Comparison of ENCODE assay signal across 20 mouse cellular contexts in the genomic region with DNA sequence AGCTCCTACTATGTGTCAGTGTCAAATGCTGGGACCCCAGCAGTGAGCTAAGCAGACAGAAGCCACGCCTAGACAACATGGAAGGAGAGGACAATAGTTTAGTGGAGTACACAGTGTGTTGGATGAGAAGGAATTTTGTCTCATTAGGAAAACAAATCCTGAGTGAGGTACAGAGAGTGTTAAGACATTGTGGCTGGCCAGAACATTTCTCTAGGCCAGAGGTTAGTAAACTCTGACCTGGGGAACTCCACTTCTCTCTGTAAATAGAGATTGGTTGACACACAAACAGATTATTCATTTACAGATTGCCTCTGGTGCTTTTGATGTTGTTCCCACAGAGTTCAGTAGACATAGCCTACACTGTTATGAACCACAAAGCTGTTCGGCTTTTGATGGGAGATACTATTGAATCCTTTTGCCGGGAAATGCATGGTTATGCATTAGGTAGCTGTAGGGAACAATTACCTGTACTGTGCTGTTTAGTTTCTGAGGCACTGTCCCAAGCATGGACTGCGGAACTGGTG. TPM values are rescaled to one million over a fixed set of nuclear protein-coding genes. Genes with fewer than 3 reads are reported as not detected.
DNase-seq lines count a peak whose midpoint lies in the region; ATAC-seq and TF ChIP-seq lines count a peak whose summit lies in the region.
"Had no signal": no experiment of that assay in that cellular context is flagged by ENCODE, and none has a peak within 500 bp of the region (broad histone marks: within the 10 kb centered on the region; RNA-seq: fewer than 3 reads in every experiment).

No protein-coding gene starts in this region.

- peak overlapping the region; percentile 57 for H3K27ac ChIP-seq in liver, adult 2 months (replicated peaks; ENCODE audit: insufficient read depth, low read depth, low read length)
- H3K27ac ChIP-seq in liver, embryonic 11.5 days (ENCODE audit: low read depth, low read length): no peak overlapping the region
- H3K27ac ChIP-seq in liver, embryonic 15.5 days (replicated peaks): no peak overlapping the region
- H3K27ac ChIP-seq in midbrain, embryonic 13.5 days: no peak overlapping the region
- H3K27ac ChIP-seq: embryonic facial prominence, embryonic 13.5 days; forebrain, embryonic 12.5 days; heart, embryonic 10.5 days; hindbrain, embryonic 12.5 days had no signal

- peak; percentile 90 for DNase-seq in liver, adult 2 months (ENCODE audit: extremely low read depth, low read depth, low spot score)
- no peak for DNase-seq in liver
- no peak for DNase-seq in liver, embryonic 11.5 days (ENCODE audit: low spot score)
- peak; percentile 20 for DNase-seq in yolk sac, embryonic 10.5 days (ENCODE audit: low spot score)
- DNase-seq in lung, adult 18-20 months: no peak
- no peak for DNase-seq in embryo, embryonic 11 days
- DNase-seq: adrenal gland, postnatal 14 days; cerebellum, adult 8-10 months; cerebellum, postnatal 14 days; gastrocnemius, postnatal 10 days; heart, adult 18-20 months; heart, postnatal 10 days; heart, postnatal 4 days had no signal

- TF ChIP-seq POLR2A in liver, adult 2 months (IDR thresholded peaks at IDR 0.05; ENCODE audit: extremely low read depth, insufficient read depth, low read length): no peak

- TF ChIP-seq CTCF in liver, adult 2 months (IDR thresholded peaks at IDR 0.05; ENCODE audit: low read depth, low read length): no peak

- no peak overlapping the region for H3K9ac ChIP-seq in liver, adult 2 months (ENCODE audit: low read depth, low read length)
- no peak overlapping the region for H3K9ac ChIP-seq in liver, embryonic 11.5 days (ENCODE audit: low read depth, low read length)
- H3K9ac ChIP-seq in liver, embryonic 15.5 days: no peak overlapping the region
- no peak overlapping the region for H3K9ac ChIP-seq in midbrain, embryonic 13.5 days (replicated peaks)
- H3K9ac ChIP-seq: embryonic facial prominence, embryonic 13.5 days; forebrain, embryonic 12.5 days; hindbrain, embryonic 12.5 days had no signal

- no peak overlapping the region for H3K4me2 ChIP-seq in liver, embryonic 11.5 days
- H3K4me2 ChIP-seq in liver, embryonic 15.5 days: no peak overlapping the region
- H3K4me2 ChIP-seq in midbrain, embryonic 13.5 days (replicated peaks): no peak overlapping the region
- H3K4me2 ChIP-seq: embryonic facial prominence, embryonic 13.5 days; forebrain, embryonic 12.5 days; hindbrain, embryonic 12.5 days had no signal

- H3K9me3 ChIP-seq in liver, embryonic 11.5 days (ENCODE audit: control insufficient read depth, low read length): no peaks in the 10 kb centered on the region
- H3K9me3 ChIP-seq in liver, embryonic 15.5 days (replicated peaks): no peaks in the 10 kb centered on the region
- H3K9me3 ChIP-seq in midbrain, embryonic 13.5 days: no peaks in the 10 kb centered on the region
- H3K9me3 ChIP-seq: embryonic facial prominence, embryonic 13.5 days; forebrain, embryonic 12.5 days; heart, embryonic 10.5 days; hindbrain, embryonic 12.5 days had no signal

- no peaks in the 10 kb centered on the region for H3K79me2 ChIP-seq in liver, adult 2 months (ENCODE audit: control insufficient read depth, insufficient read depth, low read length)

- 0 out of 2 replicates have a peak, but pooled peaks have one; percentile 5 for ATAC-seq in liver, embryonic 11.5 days (replicated peaks; ENCODE audit: low FRiP score)
- peak; percentile 68 for ATAC-seq in liver, embryonic 15.5 days (ENCODE audit: insufficient read depth)
- ATAC-seq in midbrain, embryonic 13.5 days: no peak
- ATAC-seq: forebrain, embryonic 16.5 days had no signal

- no peak overlapping the region for H3K4me3 ChIP-seq in liver, adult 2 months (ENCODE audit: insufficient read depth, low read depth, low read length)
- H3K4me3 ChIP-seq in liver, embryonic 11.5 days (ENCODE audit: low read depth, low read length): no peak overlapping the region
- no peak overlapping the region for H3K4me3 ChIP-seq in liver, embryonic 15.5 days (replicated peaks)
- no peak overlapping the region for H3K4me3 ChIP-seq in midbrain, embryonic 13.5 days (replicated peaks)
- H3K4me3 ChIP-seq: embryonic facial prominence, embryonic 13.5 days; forebrain, embryonic 12.5 days; heart, embryonic 10.5 days; hindbrain, embryonic 12.5 days had no signal

- WGBS in liver, adult 2 months: 20% methylated on average over 4 of the region's 4 CpGs
- WGBS in liver, embryonic 11.5 days: 84% methylated on average over 4 of the region's 4 CpGs
- WGBS in liver, embryonic 15.5 days (ENCODE audit: insufficient replicate concordance): 52% methylated on average over 4 of the region's 4 CpGs
- WGBS in midbrain, embryonic 13.5 days: 82% methylated on average over 4 of the region's 4 CpGs

- peaks cover 11% of the 10 kb centered on the region for H3K4me1 ChIP-seq in liver, adult 2 months (ENCODE audit: control insufficient read depth, insufficient read depth, low read length)
- no peaks in the 10 kb centered on the region for H3K4me1 ChIP-seq in liver, embryonic 11.5 days (replicated peaks; ENCODE audit: control insufficient read depth, insufficient read depth, low read length)
- no peaks in the 10 kb centered on the region for H3K4me1 ChIP-seq in liver, embryonic 15.5 days (replicated peaks)
- no peaks in the 10 kb centered on the region for H3K4me1 ChIP-seq in midbrain, embryonic 13.5 days (replicated peaks)
- H3K4me1 ChIP-seq: embryonic facial prominence, embryonic 13.5 days; forebrain, embryonic 12.5 days; heart, embryonic 10.5 days; hindbrain, embryonic 12.5 days had no signal

- H3K36me3 ChIP-seq in liver, adult 2 months (ENCODE audit: control insufficient read depth, insufficient read depth, low read length): no peaks in the 10 kb centered on the region
- no peaks in the 10 kb centered on the region for H3K36me3 ChIP-seq in liver, embryonic 11.5 days (ENCODE audit: control insufficient read depth, insufficient read depth, low read length)
- no peaks in the 10 kb centered on the region for H3K36me3 ChIP-seq in liver, embryonic 15.5 days (replicated peaks)
- H3K36me3 ChIP-seq in midbrain, embryonic 13.5 days: no peaks in the 10 kb centered on the region
- H3K36me3 ChIP-seq: embryonic facial prominence, embryonic 13.5 days; forebrain, embryonic 12.5 days; heart, embryonic 10.5 days; hindbrain, embryonic 12.5 days had no signal

- H3K27me3 ChIP-seq in liver, adult 2 months (ENCODE audit: control insufficient read depth, insufficient read depth, low read length): no peaks in the 10 kb centered on the region
- peaks cover 3% of the 10 kb centered on the region; the same call in 1 of the 2 replicates for H3K27me3 ChIP-seq in liver, embryonic 11.5 days (replicated peaks; ENCODE audit: control insufficient read depth, insufficient read depth, low read length)
- H3K27me3 ChIP-seq in liver, embryonic 15.5 days: no peaks in the 10 kb centered on the region; the same call in 1 of the 2 replicates
- peaks cover 16% of the 10 kb centered on the region; the same call in 1 of the 2 replicates for H3K27me3 ChIP-seq in midbrain, embryonic 13.5 days

RNA-seq across cellular contexts. Expression of gene Adgrg2, which starts 22.5 kb away (rescaled TPM):
- 0.20 and 0.55 TPM in 2 replicates for total RNA-seq in liver, adult 2 months (2014; rRNA removed)
- 0.01 and 0.09 TPM in 2 replicates for polyA plus RNA-seq in liver, adult 2 months (2012; rRNA removed)
- polyA plus RNA-seq in liver, embryonic 11.5 days (2014; fragmentation: Nextera tagmentation; extraction: Ambion mirVana): 0.11 and 0.47 TPM in 2 replicates
- 0.15 and 0.20 TPM in 2 replicates for polyA plus RNA-seq in liver, embryonic 15.5 days (2015; fragmentation: Nextera tagmentation; extraction: Ambion mirVana)
- polyA plus RNA-seq in midbrain, embryonic 13.5 days (2015; fragmentation: Nextera tagmentation; extraction: Ambion mirVana): 2.5 and 2.8 TPM in 2 replicates

Comparison
In these comparisons a context has a peak if more than half of its experiments do, and no peak if none do; other contexts are left out.
1. DNase-seq: peak in liver, adult 2 months (single experiment) and yolk sac, embryonic 10.5 days (single experiment); none in liver (single experiment), liver, embryonic 11.5 days (single experiment), lung, adult 18-20 months (0 of 2) and embryo, embryonic 11 days (single experiment).